Mouse (Mus musculus): Measurements from ENCODE around the gene Olfr959. TPM values are rescaled to one million over a fixed set of nuclear protein-coding genes. Genes with fewer than 3 reads are reported as not detected.

Gene Olfr959
- polyA plus RNA-seq, 1 experiment from 2014 or later, result not detected

GRCm38 (mm10) chr9:39603999-39604453 lies 28.7 kb upstream of the Olfr959 start, which contains the start of gene AW551984:
Gene AW551984 (minus strand): TSS chr9:39604403.
- Histone ChIP-seq H3K36me3 (ENCODE audit: insufficient read depth) (no peaks in the 10 kb centered on the region), H3K27me3 (ENCODE audit: insufficient read depth, low read length) (no peaks in the 10 kb centered on the region), H3K4me3 (ENCODE audit: low read depth, low read length) (peak within 1 kb of the TSS; percentile 37), H3K9me3 (ENCODE audit: low read depth, low read length) (no peaks in the 10 kb centered on the region), H3K4me2 (peak within 1 kb of the TSS; percentile 74), H3K4me1 (ENCODE audit: insufficient read depth) (no peaks in the 10 kb centered on the region), H3K9ac (peak within 1 kb of the TSS; percentile 34), H3K27ac (ENCODE audit: low read depth) (peak within 1 kb of the TSS; percentile 18; the same call in 1 of the 2 replicates)
- peak; percentile 51 for DNase-seq
- WGBS, result 0% methylated on average over 8 of the region's 8 CpGs
- peak; percentile 79 for ATAC-seq (ENCODE audit: insufficient read depth)
- no peak for TF ChIP-seq CTCF (IDR thresholded peaks at IDR 0.05; ENCODE audit: low read depth)

GRCm38 (mm10) chr9:39603333-39603845 lies 28.0 kb upstream of the Olfr959 start:
- no peak overlapping the region for H3K27ac ChIP-seq (ENCODE audit: low read depth)
- H3K4me1 ChIP-seq (ENCODE audit: insufficient read depth), result no peaks in the 10 kb centered on the region
- H3K27me3 ChIP-seq (ENCODE audit: insufficient read depth, low read length), result no peaks in the 10 kb centered on the region
- peak overlapping the region; percentile 37 for H3K4me3 ChIP-seq (ENCODE audit: low read depth, low read length)
- peak; percentile 90 for ATAC-seq (ENCODE audit: insufficient read depth)
- no peaks in the 10 kb centered on the region for H3K9me3 ChIP-seq (ENCODE audit: low read depth, low read length)
- DNase-seq, result peak; percentile 65
- no peaks in the 10 kb centered on the region for H3K36me3 ChIP-seq (ENCODE audit: insufficient read depth)
- H3K9ac ChIP-seq, result peak overlapping the region; percentile 34
- H3K4me2 ChIP-seq, result peak overlapping the region; percentile 74
- WGBS, result under 1% methylated on average over 9 of the region's 9 CpGs
- TF ChIP-seq CTCF (IDR thresholded peaks at IDR 0.05; ENCODE audit: low read depth), result no peak

- H3K9me3 ChIP-seq (ENCODE audit: low read depth, low read length), result no peaks in the 10 kb centered on the region
- no peak overlapping the region for H3K27ac ChIP-seq (ENCODE audit: low read depth)
- H3K36me3 ChIP-seq (ENCODE audit: insufficient read depth), result no peaks in the 10 kb centered on the region
- peak overlapping the region; percentile 28; the same call in 1 of the 2 replicates for H3K9ac ChIP-seq
- no peaks in the 10 kb centered on the region for H3K4me1 ChIP-seq (ENCODE audit: insufficient read depth)
- ATAC-seq (ENCODE audit: insufficient read depth), result peak; percentile 75
- DNase-seq, result peak; percentile 50
- under 1% methylated on average over 19 of the region's 19 CpGs for WGBS
- H3K4me2 ChIP-seq, result peak overlapping the region; percentile 74
- no peak for TF ChIP-seq CTCF (IDR thresholded peaks at IDR 0.05; ENCODE audit: low read depth)
- H3K4me3 ChIP-seq (ENCODE audit: low read depth, low read length), result peak overlapping the region; percentile 37
- no peaks in the 10 kb centered on the region for H3K27me3 ChIP-seq (ENCODE audit: insufficient read depth, low read length)
These were observed 27.4 kb upstream of the Olfr959 start for GRCm38 (mm10) chr9:39602536-39603332.

- no peak for DNase-seq
- no peaks in the 10 kb centered on the region for H3K36me3 ChIP-seq (ENCODE audit: insufficient read depth)
- no peaks in the 10 kb centered on the region for H3K9me3 ChIP-seq (ENCODE audit: low read depth, low read length)
- no peaks in the 10 kb centered on the region for H3K27me3 ChIP-seq (ENCODE audit: insufficient read depth, low read length)
- ATAC-seq (ENCODE audit: insufficient read depth), result no peak
- TF ChIP-seq CTCF (IDR thresholded peaks at IDR 0.05; ENCODE audit: low read depth), result no peak
- no peak overlapping the region for H3K27ac ChIP-seq (ENCODE audit: low read depth)
- no peak overlapping the region for H3K9ac ChIP-seq
- no peak overlapping the region for H3K4me3 ChIP-seq (ENCODE audit: low read depth, low read length)
- H3K4me1 ChIP-seq (ENCODE audit: insufficient read depth), result no peaks in the 10 kb centered on the region
- no peak overlapping the region for H3K4me2 ChIP-seq
- WGBS, result 86% methylated on average over 5 of the region's 5 CpGs
These were observed 1.7 kb upstream of the Olfr959 start for GRCm38 (mm10) chr9:39577050-39577449.

GRCm38 (mm10) chr9:39558349-39558647 lies 17.1 kb downstream of the Olfr959 start:
- no peak overlapping the region for H3K4me3 ChIP-seq (ENCODE audit: low read depth, low read length)
- H3K9me3 ChIP-seq (ENCODE audit: low read depth, low read length), result no peaks in the 10 kb centered on the region
- H3K4me2 ChIP-seq, result no peak overlapping the region
- H3K27me3 ChIP-seq (ENCODE audit: insufficient read depth, low read length), result no peaks in the 10 kb centered on the region
- DNase-seq (no peak), ATAC-seq (ENCODE audit: insufficient read depth) (no peak)
- TF ChIP-seq CTCF (IDR thresholded peaks at IDR 0.05; ENCODE audit: low read depth), result no peak
- H3K36me3 ChIP-seq (ENCODE audit: insufficient read depth), result no peaks in the 10 kb centered on the region
- no peak overlapping the region for H3K9ac ChIP-seq
- H3K27ac ChIP-seq (ENCODE audit: low read depth), result no peak overlapping the region
- H3K4me1 ChIP-seq (ENCODE audit: insufficient read depth), result no peaks in the 10 kb centered on the region

GRCm38 (mm10) chr9:39557529-39558348 lies 17.6 kb downstream of the Olfr959 start:
- DNase-seq, result no peak
- ATAC-seq (ENCODE audit: insufficient read depth), result no peak
- TF ChIP-seq CTCF (IDR thresholded peaks at IDR 0.05; ENCODE audit: low read depth), result no peak
- Histone ChIP-seq H3K27ac (ENCODE audit: low read depth) (no peak overlapping the region), H3K36me3 (ENCODE audit: insufficient read depth) (no peaks in the 10 kb centered on the region), H3K9ac (no peak overlapping the region), H3K9me3 (ENCODE audit: low read depth, low read length) (no peaks in the 10 kb centered on the region), H3K27me3 (ENCODE audit: insufficient read depth, low read length) (no peaks in the 10 kb centered on the region), H3K4me3 (ENCODE audit: low read depth, low read length) (no peak overlapping the region), H3K4me1 (ENCODE audit: insufficient read depth) (no peaks in the 10 kb centered on the region), H3K4me2 (no peak overlapping the region)
- WGBS, result 55% methylated on average over 3 of the region's 3 CpGs

- 42% methylated on average over 2 of the region's 2 CpGs for WGBS
These were observed 21.4 kb downstream of the Olfr959 start, which contains the start of gene Olfr958 for GRCm38 (mm10) chr9:39553946-39554345. Gene Olfr958 (minus strand): TSS chr9:39554054.

More at GRCm38 (mm10) chr9:39553946-39554345, 21.4 kb downstream of the Olfr959 start, which contains the start of gene Olfr958:
- no peak within 1 kb of the TSS for H3K9ac ChIP-seq
- no peaks in the 10 kb centered on the region for H3K9me3 ChIP-seq (ENCODE audit: low read depth, low read length)
- no peak within 1 kb of the TSS for H3K27ac ChIP-seq (ENCODE audit: low read depth)
- H3K36me3 ChIP-seq (ENCODE audit: insufficient read depth), result no peaks in the 10 kb centered on the region
- TF ChIP-seq CTCF (IDR thresholded peaks at IDR 0.05; ENCODE audit: low read depth), result no peak
- no peaks in the 10 kb centered on the region for H3K4me1 ChIP-seq (ENCODE audit: insufficient read depth)
- DNase-seq (no peak), ATAC-seq (ENCODE audit: insufficient read depth) (no peak)
- no peaks in the 10 kb centered on the region for H3K27me3 ChIP-seq (ENCODE audit: insufficient read depth, low read length)
- no peak within 1 kb of the TSS for H3K4me2 ChIP-seq
- H3K4me3 ChIP-seq (ENCODE audit: low read depth, low read length), result no peak within 1 kb of the TSS
